Comparison of ENCODE assay signal across 14 mouse cellular contexts in genomic region chr14:23729377-23729776, GRCm38 (mm10).
DNase-seq lines count a peak whose midpoint lies in the region; ATAC-seq lines count a peak whose summit lies in the region.
"Had no signal": no experiment of that assay in that cellular context is flagged by ENCODE, and none has a peak within 500 bp of the region (broad histone marks: within the 10 kb centered on the region; RNA-seq: fewer than 3 reads in every experiment).

No protein-coding gene starts in this region.

- 35% methylated on average over 2 of the region's 2 CpGs for WGBS in heart, embryonic 12.5 days

- peak; percentile 9 for DNase-seq in heart, postnatal 4 days
- peak; percentile 13 for DNase-seq in thymus, postnatal 4 days
- DNase-seq in thymus, postnatal 14 days = no peak
- peak; percentile 61 for DNase-seq in forelimb bud, embryonic 11.5 days (ENCODE audit: low read depth, low spot score)
- no peak for DNase-seq in urinary bladder, postnatal 10 days (ENCODE audit: low spot score)
- DNase-seq in heart, adult 9 months (ENCODE audit: low spot score in 2 of 2) = no peak
- DNase-seq in layer of hippocampus, adult 8-10 months (ENCODE audit: low spot score in 2 of 2) = no peak
- DNase-seq: B cell, adult 2 months; cerebellum, postnatal 14 days; gastrocnemius, postnatal 36 days; liver, embryonic 13.5 days had no signal

- H3K27ac ChIP-seq in heart, embryonic 12.5 days (ENCODE audit: poor library complexity, severe bottlenecking) = no peak overlapping the region
- H3K27ac ChIP-seq: liver, embryonic 13.5 days had no signal

- no peaks in the 10 kb centered on the region for H3K36me3 ChIP-seq in heart, embryonic 12.5 days
- H3K36me3 ChIP-seq: liver, embryonic 13.5 days had no signal

- no peak for ATAC-seq in heart, embryonic 12.5 days (ENCODE audit: insufficient number of reproducible peaks, low FRiP score)
- ATAC-seq: inflammation-experienced regulatory T-cells, adult 6 months had no signal

- H3K4me1 ChIP-seq in heart, embryonic 12.5 days (replicated peaks) = no peaks in the 10 kb centered on the region
- H3K4me1 ChIP-seq: liver, embryonic 13.5 days had no signal

- peaks cover 17% of the 10 kb centered on the region for H3K27me3 ChIP-seq in heart, embryonic 12.5 days (replicated peaks)
- H3K27me3 ChIP-seq: liver, embryonic 13.5 days had no signal

- H3K4me2 ChIP-seq in heart, embryonic 12.5 days = no peak overlapping the region
- H3K4me2 ChIP-seq: liver, embryonic 13.5 days had no signal

- H3K4me3 ChIP-seq in heart, embryonic 12.5 days = no peak overlapping the region
- H3K4me3 ChIP-seq: erythroblast, embryonic 14.5 days; liver, embryonic 13.5 days had no signal

- no peak overlapping the region for H3K9ac ChIP-seq in heart, embryonic 12.5 days
- H3K9ac ChIP-seq: liver, embryonic 13.5 days had no signal

- no peaks in the 10 kb centered on the region for H3K9me3 ChIP-seq in heart, embryonic 12.5 days (replicated peaks)
- H3K9me3 ChIP-seq: liver, embryonic 13.5 days had no signal

Comparison
In these comparisons a context has a peak if more than half of its experiments do, and no peak if none do; other contexts are left out.
1. DNase-seq: peak in heart, postnatal 4 days (single experiment), thymus, postnatal 4 days (single experiment) and forelimb bud, embryonic 11.5 days (single experiment); none in thymus, postnatal 14 days (single experiment), urinary bladder, postnatal 10 days (single experiment), heart, adult 9 months (0 of 2) and layer of hippocampus, adult 8-10 months (0 of 2).